Mouse (Mus musculus): Measurements from ENCODE around the gene Eef1a1. TPM values are rescaled to one million over a fixed set of nuclear protein-coding genes. Genes with fewer than 3 reads are reported as not detected.

Gene Eef1a1
- total and polyA plus RNA-seq, 2 experiments from 2014 or later, result 2,461 to 6,169 TPM

DNA sequence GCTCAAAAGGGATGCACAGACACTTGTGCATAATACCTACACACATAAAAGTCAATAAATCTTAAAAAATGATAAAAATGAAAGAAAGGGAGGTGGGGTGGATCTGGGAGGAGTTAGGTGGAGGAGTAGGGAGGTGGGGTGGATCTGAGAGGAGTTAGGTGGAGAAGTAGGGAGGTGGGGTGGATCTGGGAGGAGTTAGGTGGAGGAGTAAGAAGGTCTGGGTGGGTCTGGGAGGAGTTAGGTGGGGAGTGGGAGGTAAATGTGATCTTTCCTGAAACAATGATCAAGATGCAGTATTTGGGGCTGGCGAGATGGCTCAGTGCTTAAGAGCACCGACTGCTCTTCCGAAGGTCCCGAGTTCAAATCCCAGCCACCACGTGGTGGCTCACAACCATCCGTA, 16.3 kb upstream of the Eef1a1 start:
- Histone ChIP-seq H3K9me3 (ENCODE audit: low read length) (no peaks in the 10 kb centered on the region), H3K4me2 (ENCODE audit: low read depth, low read length, poor library complexity, severe bottlenecking) (no peak overlapping the region), H3K27me3 (ENCODE audit: insufficient read depth, low read length) (no peaks in the 10 kb centered on the region), H3K36me3 (ENCODE audit: insufficient read depth, low read length) (no peaks in the 10 kb centered on the region; the same call in 1 of the 2 replicates), H3K27ac (ENCODE audit: low read depth, low read length) (no peak overlapping the region), H3K4me1 (ENCODE audit: insufficient read depth, low read length) (peaks cover 16% of the 10 kb centered on the region), H3K4me3 (ENCODE audit: low read depth, low read length) (no peak overlapping the region), H3K9ac (replicated peaks; ENCODE audit: low read length, poor library complexity, severe bottlenecking) (no peak overlapping the region)
- ATAC-seq (ENCODE audit: low FRiP score) (no peak), DNase-seq (ENCODE audit: low spot score) (no peak)
- WGBS, result 93% methylated on average over 6 of the region's 6 CpGs
- no peak for TF ChIP-seq CTCF (IDR thresholded peaks at IDR 0.05)

DNA sequence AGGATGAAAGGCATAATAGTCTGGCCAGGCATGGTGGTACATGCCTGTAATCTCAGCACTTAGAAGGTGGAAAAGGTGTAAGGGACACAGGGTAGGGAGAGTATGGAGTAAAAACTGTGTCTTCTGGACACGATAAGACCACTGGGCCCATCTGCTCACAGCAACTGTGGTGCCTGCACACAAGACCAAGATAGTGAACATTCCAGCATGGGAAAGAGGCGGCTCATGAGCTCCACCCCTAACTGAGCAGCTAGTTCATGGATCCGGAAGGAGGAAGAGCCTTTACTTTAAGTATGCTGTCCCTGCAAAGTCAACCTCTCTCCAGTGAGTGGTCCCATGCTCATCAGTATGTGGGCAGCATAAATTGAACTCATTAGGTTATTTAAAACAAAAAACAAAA, 15.7 kb upstream of the Eef1a1 start:
- H3K9me3 ChIP-seq (ENCODE audit: low read length), result no peaks in the 10 kb centered on the region
- H3K9ac ChIP-seq (replicated peaks; ENCODE audit: low read length, poor library complexity, severe bottlenecking), result 0 out of 2 replicates have a peak overlapping the region, but pooled peaks have one; percentile 56
- no peak for TF ChIP-seq CTCF (IDR thresholded peaks at IDR 0.05)
- peak overlapping the region; percentile 94 for H3K27ac ChIP-seq (ENCODE audit: low read depth, low read length)
- no peaks in the 10 kb centered on the region for H3K27me3 ChIP-seq (ENCODE audit: insufficient read depth, low read length)
- H3K36me3 ChIP-seq (ENCODE audit: insufficient read depth, low read length), result no peaks in the 10 kb centered on the region; the same call in 1 of the 2 replicates
- WGBS, result 65% methylated on average over 3 of the region's 3 CpGs
- H3K4me3 ChIP-seq (ENCODE audit: low read depth, low read length), result peak overlapping the region; percentile 30; the same call in 1 of the 2 replicates
- H3K4me2 ChIP-seq (ENCODE audit: low read depth, low read length, poor library complexity, severe bottlenecking), result peak overlapping the region; percentile 46
- H3K4me1 ChIP-seq (ENCODE audit: insufficient read depth, low read length), result peaks cover 16% of the 10 kb centered on the region
- no peak for ATAC-seq (ENCODE audit: low FRiP score)
- no peak for DNase-seq (ENCODE audit: low spot score)

DNA sequence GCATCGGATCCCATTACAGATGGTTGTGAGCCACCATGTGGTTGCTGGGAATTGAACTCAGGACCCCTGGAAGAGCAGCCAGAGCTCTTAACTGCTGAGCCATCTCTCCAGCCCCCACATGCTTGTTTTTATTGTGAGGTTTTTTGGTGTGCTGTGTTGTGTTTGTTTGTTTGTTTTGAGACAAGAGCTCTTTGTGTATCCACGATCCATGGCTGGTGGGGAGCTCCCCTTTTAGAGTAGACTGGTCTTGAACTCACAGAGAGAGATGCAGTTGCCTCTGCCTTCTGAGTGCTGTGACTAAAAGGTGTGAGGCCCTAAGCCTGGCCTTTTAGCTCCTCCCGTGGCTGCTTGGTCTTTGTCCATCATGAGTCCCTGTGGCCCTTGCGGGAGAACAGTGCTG, 15.2 kb upstream of the Eef1a1 start:
- Histone ChIP-seq H3K4me1 (ENCODE audit: insufficient read depth, low read length) (peaks cover 16% of the 10 kb centered on the region), H3K27me3 (ENCODE audit: insufficient read depth, low read length) (no peaks in the 10 kb centered on the region), H3K4me3 (ENCODE audit: low read depth, low read length) (peak overlapping the region; percentile 30), H3K4me2 (ENCODE audit: low read depth, low read length, poor library complexity, severe bottlenecking) (peak overlapping the region; percentile 46), H3K36me3 (ENCODE audit: insufficient read depth, low read length) (no peaks in the 10 kb centered on the region; the same call in 1 of the 2 replicates), H3K9ac (replicated peaks; ENCODE audit: low read length, poor library complexity, severe bottlenecking) (peak overlapping the region; percentile 56; the same call in 1 of the 2 replicates), H3K9me3 (ENCODE audit: low read length) (no peaks in the 10 kb centered on the region), H3K27ac (ENCODE audit: low read depth, low read length) (peak overlapping the region; percentile 94)
- 58% methylated on average over 4 of the region's 4 CpGs for WGBS
- no peak for TF ChIP-seq CTCF (IDR thresholded peaks at IDR 0.05)
- DNase-seq (ENCODE audit: low spot score) (no peak), ATAC-seq (ENCODE audit: low FRiP score) (no peak; the same call in 1 of the 2 replicates)

DNA sequence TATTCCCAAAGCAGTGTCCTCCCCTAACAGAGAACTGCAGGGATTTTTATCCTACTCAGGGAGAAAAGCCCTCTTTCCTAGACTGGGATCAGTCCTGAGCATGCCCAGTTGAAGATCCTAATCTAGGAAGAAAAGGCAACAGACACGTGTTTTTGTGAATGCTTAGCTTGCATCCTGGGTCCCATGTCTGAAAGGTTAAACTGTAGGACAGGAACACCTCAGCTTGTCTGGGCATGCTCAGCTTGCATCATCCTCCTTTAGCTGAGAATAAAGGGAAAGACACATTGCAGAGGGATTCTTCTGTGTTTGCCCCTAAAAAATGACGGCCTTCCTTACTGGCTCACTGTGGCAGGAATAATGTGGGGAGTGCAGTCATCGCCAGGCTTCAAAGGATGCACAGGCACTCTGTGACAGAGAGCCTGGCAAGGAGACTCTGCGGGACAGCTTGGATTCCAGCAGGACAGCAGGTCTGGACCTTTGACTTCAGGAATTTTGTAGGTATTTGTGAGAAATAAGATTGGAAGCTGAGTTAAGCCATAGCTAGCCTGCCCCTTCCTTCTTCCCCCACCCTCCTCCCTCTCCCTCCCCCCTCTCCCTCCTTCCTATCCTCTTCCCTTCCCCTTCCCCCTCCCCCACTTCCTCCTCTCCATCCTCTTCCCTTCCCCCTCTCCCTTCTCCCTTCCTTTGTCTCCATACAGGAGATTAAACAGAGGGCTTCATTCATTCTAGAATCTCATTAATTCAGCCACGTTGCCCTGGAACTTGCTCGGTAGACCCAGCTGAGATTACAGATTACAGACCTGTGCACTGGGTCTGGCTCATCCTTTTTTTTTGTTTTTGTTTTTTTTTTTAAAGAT, 14.5 kb upstream of the Eef1a1 start:
- Histone ChIP-seq H3K27ac (ENCODE audit: low read depth, low read length) (peak overlapping the region; percentile 94), H3K27me3 (ENCODE audit: insufficient read depth, low read length) (no peaks in the 10 kb centered on the region), H3K36me3 (ENCODE audit: insufficient read depth, low read length) (no peaks in the 10 kb centered on the region; the same call in 1 of the 2 replicates), H3K9ac (replicated peaks; ENCODE audit: low read length, poor library complexity, severe bottlenecking) (peak overlapping the region; percentile 56), H3K4me1 (ENCODE audit: insufficient read depth, low read length) (peaks cover 16% of the 10 kb centered on the region), H3K9me3 (ENCODE audit: low read length) (no peaks in the 10 kb centered on the region), H3K4me3 (ENCODE audit: low read depth, low read length) (peak overlapping the region; percentile 30), H3K4me2 (ENCODE audit: low read depth, low read length, poor library complexity, severe bottlenecking) (peak overlapping the region; percentile 46)
- ATAC-seq (ENCODE audit: low FRiP score) (peak; percentile 77), DNase-seq (ENCODE audit: low spot score) (peak; percentile 71)
- WGBS, result 2% methylated on average over 6 of the region's 6 CpGs
- no peak for TF ChIP-seq CTCF (IDR thresholded peaks at IDR 0.05)

DNA sequence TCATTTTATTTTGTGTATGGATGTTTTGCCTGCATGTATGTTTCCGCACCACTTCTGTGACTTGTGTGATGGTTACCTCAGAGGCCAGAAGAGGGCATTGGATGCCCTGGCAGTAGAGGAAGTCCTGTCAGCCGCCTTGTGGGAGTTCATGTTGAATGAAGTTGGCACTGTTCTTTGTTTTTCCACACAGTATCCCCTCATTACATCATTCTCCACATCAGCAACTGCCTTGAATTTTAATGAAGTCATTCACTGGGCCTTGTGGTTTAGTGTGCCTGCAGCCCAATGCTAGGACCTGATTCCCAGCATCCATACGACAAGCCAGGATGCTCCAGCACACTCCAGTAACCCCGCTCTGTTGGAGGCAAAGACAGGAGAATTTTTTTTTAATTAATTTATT, 12.3 kb upstream of the Eef1a1 start:
- no peak overlapping the region for H3K4me3 ChIP-seq (ENCODE audit: low read depth, low read length)
- no peaks in the 10 kb centered on the region for H3K36me3 ChIP-seq (ENCODE audit: insufficient read depth, low read length)
- H3K9ac ChIP-seq (replicated peaks; ENCODE audit: low read length, poor library complexity, severe bottlenecking), result no peak overlapping the region
- ATAC-seq (ENCODE audit: low FRiP score) (0 out of 2 replicates have a peak, but pooled peaks have one; percentile 22), DNase-seq (ENCODE audit: low spot score) (peak; percentile 70)
- H3K27ac ChIP-seq (ENCODE audit: low read depth, low read length), result no peak overlapping the region
- no peaks in the 10 kb centered on the region for H3K9me3 ChIP-seq (ENCODE audit: low read length)
- peaks cover 16% of the 10 kb centered on the region for H3K4me1 ChIP-seq (ENCODE audit: insufficient read depth, low read length)
- peak; percentile 38 for TF ChIP-seq CTCF (IDR thresholded peaks at IDR 0.05)
- WGBS, result 61% methylated on average over 4 of the region's 4 CpGs
- no peaks in the 10 kb centered on the region for H3K27me3 ChIP-seq (ENCODE audit: insufficient read depth, low read length)
- no peak overlapping the region for H3K4me2 ChIP-seq (ENCODE audit: low read depth, low read length, poor library complexity, severe bottlenecking)

DNA sequence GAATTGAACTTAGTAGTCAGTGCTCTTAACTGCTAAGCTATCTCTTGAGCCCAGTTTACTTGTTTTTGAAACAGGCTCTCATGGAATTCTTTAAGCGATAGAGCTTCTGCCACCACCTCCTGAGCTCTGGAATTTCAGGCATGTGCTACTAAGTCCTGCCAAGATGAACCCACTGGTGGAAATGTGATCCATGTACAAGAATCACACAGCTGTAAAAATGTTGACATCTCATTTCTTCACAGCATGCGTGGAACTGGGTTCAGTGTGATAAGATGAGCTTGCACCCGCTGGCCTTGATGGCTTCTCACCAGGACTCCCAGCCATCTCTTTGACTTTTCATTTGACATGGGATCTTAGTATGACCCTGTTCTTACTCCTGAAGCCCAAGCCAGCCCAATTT, 11.4 kb upstream of the Eef1a1 start:
- Histone ChIP-seq H3K4me3 (ENCODE audit: low read depth, low read length) (no peak overlapping the region), H3K27ac (ENCODE audit: low read depth, low read length) (no peak overlapping the region), H3K4me1 (ENCODE audit: insufficient read depth, low read length) (peaks cover 12% of the 10 kb centered on the region), H3K4me2 (ENCODE audit: low read depth, low read length, poor library complexity, severe bottlenecking) (no peak overlapping the region), H3K36me3 (ENCODE audit: insufficient read depth, low read length) (no peaks in the 10 kb centered on the region), H3K9me3 (ENCODE audit: low read length) (no peaks in the 10 kb centered on the region), H3K27me3 (ENCODE audit: insufficient read depth, low read length) (no peaks in the 10 kb centered on the region), H3K9ac (replicated peaks; ENCODE audit: low read length, poor library complexity, severe bottlenecking) (no peak overlapping the region)
- no peak for ATAC-seq (ENCODE audit: low FRiP score)
- 77% methylated on average over 3 of the region's 3 CpGs for WGBS
- TF ChIP-seq CTCF (IDR thresholded peaks at IDR 0.05), result no peak
- no peak for DNase-seq (ENCODE audit: low spot score)

All from midbrain, postnatal 0 days (tissue).